In the genomic region with DNA sequence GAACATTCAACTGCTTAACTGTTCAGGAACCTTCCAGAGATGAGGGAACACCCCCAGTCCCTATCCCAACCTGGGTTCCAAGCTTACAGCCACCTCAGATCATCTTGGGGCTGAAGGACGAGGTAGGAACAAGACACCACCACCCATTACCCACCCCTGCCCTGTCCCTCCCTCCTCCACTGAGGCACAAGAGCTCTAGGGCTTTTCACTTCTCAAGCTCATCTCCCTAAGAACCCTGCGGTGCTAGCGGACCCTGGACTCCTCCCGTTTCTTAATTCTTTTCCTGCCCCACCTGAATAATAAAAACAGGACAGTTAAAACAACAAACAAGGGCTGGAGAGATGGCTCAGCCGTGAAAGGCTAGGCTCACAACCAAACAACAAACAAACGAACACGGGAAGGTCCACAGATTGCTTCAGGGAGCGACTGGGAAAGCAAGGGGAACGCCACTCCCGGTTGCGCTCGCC, we compare ENCODE assay signal across 8 mouse cellular contexts. TPM values are rescaled to one million over a fixed set of nuclear protein-coding genes. Genes with fewer than 3 reads are reported as not detected.
A peak's percentile ranks its signal among the peaks of the same experiment; 100 is the strongest.
DNase-seq lines count a peak whose midpoint lies in the region; ATAC-seq and TF ChIP-seq lines count a peak whose summit lies in the region.

No protein-coding gene starts in this region.

- no peaks in the 10 kb centered on the region for H3K9me3 ChIP-seq in intestine, embryonic 15.5 days
- H3K9me3 ChIP-seq in midbrain, embryonic 11.5 days (ENCODE audit: control insufficient read depth, low read length): no peaks in the 10 kb centered on the region

- H3K4me2 ChIP-seq in intestine, embryonic 15.5 days (replicated peaks): peak overlapping the region; percentile 86
- peak overlapping the region; percentile 95 for H3K4me2 ChIP-seq in midbrain, embryonic 11.5 days

- 2% methylated on average over 12 of the region's 12 CpGs for WGBS in intestine, embryonic 15.5 days
- WGBS in midbrain, embryonic 11.5 days: 1% methylated on average over 12 of the region's 12 CpGs

- H3K27ac ChIP-seq in gastrocnemius, adult 2 months: peak overlapping the region; percentile 92
- H3K27ac ChIP-seq in intestine, embryonic 15.5 days: no peak overlapping the region
- no peak overlapping the region for H3K27ac ChIP-seq in midbrain, embryonic 11.5 days (ENCODE audit: low read depth, low read length)

- DNase-seq in gastrocnemius, adult 2 months: peak; percentile 22
- DNase-seq in gastrocnemius, postnatal 10 days: no peak
- DNase-seq in ES-CJ7 (ENCODE audit: low read depth, low spot score): peak; percentile 41
- no peak for DNase-seq in midbrain, embryonic 11.5 days (ENCODE audit: low spot score, missing footprints)
- no peak for DNase-seq in gastrocnemius, postnatal 4 days (ENCODE audit: low spot score in 2 of 2)
- DNase-seq in c-Kit-positive CD71-positive TER-119-positive erythroid progenitor cells, embryonic 14.5 days (ENCODE audit: low spot score): no peak

- peak overlapping the region; percentile 97 for H3K4me3 ChIP-seq in gastrocnemius, adult 2 months
- H3K4me3 ChIP-seq in intestine, embryonic 15.5 days (replicated peaks): peak overlapping the region; percentile 60
- H3K4me3 ChIP-seq in midbrain, embryonic 11.5 days (ENCODE audit: low read depth, low read length): peak overlapping the region; percentile 58

- H3K27me3 ChIP-seq in intestine, embryonic 15.5 days (replicated peaks): no peaks in the 10 kb centered on the region
- H3K27me3 ChIP-seq in midbrain, embryonic 11.5 days (ENCODE audit: control insufficient read depth, insufficient read depth, low read length): peaks cover 20% of the 10 kb centered on the region

- no peaks in the 10 kb centered on the region for H3K36me3 ChIP-seq in intestine, embryonic 15.5 days
- H3K36me3 ChIP-seq in midbrain, embryonic 11.5 days (ENCODE audit: control insufficient read depth, insufficient read depth, low read length): no peaks in the 10 kb centered on the region

- 0 out of 2 replicates have a peak, but pooled peaks cover 3% of the 10 kb centered on the region for H3K4me1 ChIP-seq in intestine, embryonic 15.5 days (replicated peaks)
- no peaks in the 10 kb centered on the region; the same call in 1 of the 2 replicates for H3K4me1 ChIP-seq in midbrain, embryonic 11.5 days (ENCODE audit: control insufficient read depth, insufficient read depth, low read length)

- ATAC-seq in erythroid progenitor cell, adult 5-6 weeks (replicated peaks; ENCODE audit: low FRiP score, poor library complexity, severe bottlenecking): peak; percentile 61
- ATAC-seq in intestine, embryonic 15.5 days: peak; percentile 44
- no peak for ATAC-seq in midbrain, embryonic 11.5 days (ENCODE audit: low FRiP score)

- intact Hi-C loops in gastrocnemius, adult 2 months (cut with DNase I): no loop called here

- H3K9ac ChIP-seq in intestine, embryonic 15.5 days: peak overlapping the region; percentile 69
- peak overlapping the region; percentile 76 for H3K9ac ChIP-seq in midbrain, embryonic 11.5 days (ENCODE audit: low read length)

- TF ChIP-seq CTCF in gastrocnemius, adult 2 months (IDR thresholded peaks at IDR 0.05): no peak

RNA-seq across cellular contexts. Expression of gene Parp14, which starts 0.7 kb away (rescaled TPM):
- 1 to 10 TPM; 2.9 to 4.4 TPM for total RNA-seq in gastrocnemius, adult 2 months (2021)
- 1 to 10 TPM; 3.6 to 4.5 TPM for total RNA-seq in gastrocnemius, postnatal 10 days (2021)
- total RNA-seq in erythroid progenitor cell, adult 5-6 weeks (2015; ENCODE audit: low replicate concordance): 14.8 and 28.5 TPM in 2 replicates
- 31.6 and 33.5 TPM in 2 replicates for total RNA-seq in erythroid progenitor cell, adult 5-6 weeks (2017; ENCODE audit: low replicate concordance)
- polyA plus RNA-seq in intestine, embryonic 15.5 days (2015; fragmentation: Nextera tagmentation; extraction: Ambion mirVana): 1.2 and 2.2 TPM in 2 replicates
- 0.33 and 0.37 TPM in 2 replicates for polyA plus RNA-seq in midbrain, embryonic 11.5 days (2014; fragmentation: Nextera tagmentation; extraction: Ambion mirVana)
- 1 to 10 TPM; 4.9 to 5.2 TPM for total RNA-seq in gastrocnemius, postnatal 4 days (2021)

Comparison
In these comparisons a context has a peak if more than half of its experiments do, and no peak if none do; other contexts are left out.
1. DNase-seq: peak in gastrocnemius, adult 2 months (single experiment) and ES-CJ7 (single experiment); none in gastrocnemius, postnatal 10 days (single experiment), midbrain, embryonic 11.5 days (single experiment), gastrocnemius, postnatal 4 days (0 of 2) and c-Kit-positive CD71-positive TER-119-positive erythroid progenitor cells, embryonic 14.5 days (single experiment).
2. Peak in every context shown above with its lines, with median percentiles within 50 percentile points of each other: H3K4me3 ChIP-seq.